Mouse (Mus musculus): ENCODE measurements around the gene Gm27029.
"Not testable (repeated sequence)": the region's sequence is repeated elsewhere in the genome, so short reads cannot be mapped to it uniquely, and the experiment has no call there.

Gene Gm27029

GRCm38 (mm10) chr11:101419610-101420009 lies 5.0 kb downstream of the Gm27029 start:
- no peak for DNase-seq (ENCODE audit: low spot score)

GRCm38 (mm10) chr11:101418991-101419390 lies 5.6 kb downstream of the Gm27029 start:
- DNase-seq (ENCODE audit: low spot score) = peak; percentile 44

- DNase-seq (ENCODE audit: low spot score) = peak; percentile 68
Measured at GRCm38 (mm10) chr11:101417101-101417855, 7.3 kb downstream of the Gm27029 start, which contains the start of gene Aarsd1. Aarsd1 (minus strand) TSS chr11:101417615.

- no peak for DNase-seq (ENCODE audit: low spot score)
Measured at GRCm38 (mm10) chr11:101416433-101417100, 8.0 kb downstream of the Gm27029 start.

GRCm38 (mm10) chr11:101415306-101415705 lies 9.3 kb downstream of the Gm27029 start:
- DNase-seq (ENCODE audit: low spot score) = no peak

- DNase-seq (ENCODE audit: low spot score) = no peak
Measured at GRCm38 (mm10) chr11:101395110-101395509, 29.5 kb downstream of the Gm27029 start.

- DNase-seq (ENCODE audit: low spot score) = no peak
Measured at GRCm38 (mm10) chr11:101381817-101382216, 42.8 kb downstream of the Gm27029 start.

GRCm38 (mm10) chr11:101378926-101379325 lies 45.7 kb downstream of the Gm27029 start:
- no peak for DNase-seq (ENCODE audit: low spot score)

- not testable (repeated sequence) for DNase-seq (ENCODE audit: low spot score)
Measured at GRCm38 (mm10) chr11:101378196-101378595, 46.4 kb downstream of the Gm27029 start.

- no peak for DNase-seq (ENCODE audit: low spot score)
Measured at GRCm38 (mm10) chr11:101374421-101374938, 50.1 kb downstream of the Gm27029 start.

- DNase-seq (ENCODE audit: low spot score) = no peak
Measured at GRCm38 (mm10) chr11:101370141-101370540, 54.5 kb downstream of the Gm27029 start.

GRCm38 (mm10) chr11:101367326-101367935 lies 57.2 kb downstream of the Gm27029 start, which contains the start of gene G6pc:
G6pc (plus strand) TSS chr11:101367561.
- no peak for DNase-seq (ENCODE audit: low spot score)

GRCm38 (mm10) chr11:101364531-101364931 lies 60.1 kb downstream of the Gm27029 start:
- no peak for DNase-seq (ENCODE audit: low spot score)

- no peak for DNase-seq (ENCODE audit: low spot score)
Measured at GRCm38 (mm10) chr11:101360651-101361113, 63.9 kb downstream of the Gm27029 start.

GRCm38 (mm10) chr11:101359776-101360175 lies 64.8 kb downstream of the Gm27029 start:
- no peak for DNase-seq (ENCODE audit: low spot score)

- DNase-seq (ENCODE audit: low spot score) = no peak
Measured at GRCm38 (mm10) chr11:101357505-101358182, 67.0 kb downstream of the Gm27029 start.

Data from left cerebral cortex, adult 11 months (tissue).